Mouse (Mus musculus): ENCODE measurements around the gene Hsd3b7. TPM values are rescaled to one million over a fixed set of nuclear protein-coding genes. Genes with fewer than 3 reads are reported as not detected.

Gene Hsd3b7
- polyA plus RNA-seq, 1 experiment from 2014 or later: 14.9 TPM

Other genes with a start within 250 kb of the Hsd3b7 start
- gene Tmem265, start 239.2 kb upstream of the Hsd3b7 start, polyA plus RNA-seq (2016; fragmentation: Nextera tagmentation; extraction: Ambion mirVana): 4.7 and 5.2 TPM in 2 replicates
- 44.2 and 46.6 TPM in 2 replicates for gene Phkg2, start 227.3 kb upstream of the Hsd3b7 start, polyA plus RNA-seq (2016; fragmentation: Nextera tagmentation; extraction: Ambion mirVana)
- gene Ccdc189, start 212.0 kb upstream of the Hsd3b7 start, polyA plus RNA-seq (2016; fragmentation: Nextera tagmentation; extraction: Ambion mirVana): 9.5 and 10.2 TPM in 2 replicates
- gene Rnf40, start 211.8 kb upstream of the Hsd3b7 start, polyA plus RNA-seq (2016; fragmentation: Nextera tagmentation; extraction: Ambion mirVana): 37.5 and 46.3 TPM in 2 replicates
- 13.0 and 13.8 TPM in 2 replicates for gene Zfp629, start 184.8 kb upstream of the Hsd3b7 start, polyA plus RNA-seq (2016; fragmentation: Nextera tagmentation; extraction: Ambion mirVana)
- gene Bcl7c, start 91.7 kb upstream of the Hsd3b7 start, polyA plus RNA-seq (2016; fragmentation: Nextera tagmentation; extraction: Ambion mirVana): 32.3 and 59.4 TPM in 2 replicates
- gene Ctf1, start 87.9 kb upstream of the Hsd3b7 start, polyA plus RNA-seq (2016; fragmentation: Nextera tagmentation; extraction: Ambion mirVana): 3.4 and 6.5 TPM in 2 replicates
- 0.26 TPM in 1 of 2 replicates, not detected in the other for gene Ctf2, start 68.4 kb upstream of the Hsd3b7 start, polyA plus RNA-seq (2016; fragmentation: Nextera tagmentation; extraction: Ambion mirVana)
- gene Fbxl19, start 56.1 kb upstream of the Hsd3b7 start, polyA plus RNA-seq (2016; fragmentation: Nextera tagmentation; extraction: Ambion mirVana): 3.4 and 4.8 TPM in 2 replicates
- gene Orai3, start 30.8 kb upstream of the Hsd3b7 start, polyA plus RNA-seq (2016; fragmentation: Nextera tagmentation; extraction: Ambion mirVana): 12.9 and 19.8 TPM in 2 replicates
- 13.2 and 23.7 TPM in 2 replicates for gene Setd1a, start 23.9 kb upstream of the Hsd3b7 start, polyA plus RNA-seq (2016; fragmentation: Nextera tagmentation; extraction: Ambion mirVana)
- not detected in 2 replicates for gene Gm49388, start 15.0 kb upstream of the Hsd3b7 start, polyA plus RNA-seq (2016; fragmentation: Nextera tagmentation; extraction: Ambion mirVana)
- gene Stx4a, start 23.7 kb downstream of the Hsd3b7 start, polyA plus RNA-seq (2016; fragmentation: Nextera tagmentation; extraction: Ambion mirVana): 32.4 and 36.3 TPM in 2 replicates
- 1.1 and 3.2 TPM in 2 replicates for gene Stx1b, start 23.9 kb downstream of the Hsd3b7 start, polyA plus RNA-seq (2016; fragmentation: Nextera tagmentation; extraction: Ambion mirVana)
- gene Zfp646, start 75.6 kb downstream of the Hsd3b7 start, polyA plus RNA-seq (2016; fragmentation: Nextera tagmentation; extraction: Ambion mirVana): 10.6 and 11.7 TPM in 2 replicates
- 15.7 and 21.7 TPM in 2 replicates for gene Zfp668, start 76.2 kb downstream of the Hsd3b7 start, polyA plus RNA-seq (2016; fragmentation: Nextera tagmentation; extraction: Ambion mirVana)
- gene Prss53, start 90.4 kb downstream of the Hsd3b7 start, polyA plus RNA-seq (2016; fragmentation: Nextera tagmentation; extraction: Ambion mirVana): 1.2 and 1.9 TPM in 2 replicates
- not detected in 2 replicates for gene Gm21974, start 94.8 kb downstream of the Hsd3b7 start, polyA plus RNA-seq (2016; fragmentation: Nextera tagmentation; extraction: Ambion mirVana)
- 81.7 and 89.4 TPM in 2 replicates for gene Vkorc1, start 95.0 kb downstream of the Hsd3b7 start, polyA plus RNA-seq (2016; fragmentation: Nextera tagmentation; extraction: Ambion mirVana)
- 143 and 176 TPM in 2 replicates for gene Bckdk, start 103.5 kb downstream of the Hsd3b7 start, polyA plus RNA-seq (2016; fragmentation: Nextera tagmentation; extraction: Ambion mirVana)
- gene Kat8, start 111.9 kb downstream of the Hsd3b7 start, polyA plus RNA-seq (2016; fragmentation: Nextera tagmentation; extraction: Ambion mirVana): 31.0 and 39.7 TPM in 2 replicates
- gene Prss8, start 129.5 kb downstream of the Hsd3b7 start, polyA plus RNA-seq (2016; fragmentation: Nextera tagmentation; extraction: Ambion mirVana): 2.3 and 8.9 TPM in 2 replicates
- gene Prss36, start 146.1 kb downstream of the Hsd3b7 start, polyA plus RNA-seq (2016; fragmentation: Nextera tagmentation; extraction: Ambion mirVana): 10.9 and 13.0 TPM in 2 replicates
- 280 and 362 TPM in 2 replicates for gene Fus, start 166.9 kb downstream of the Hsd3b7 start, polyA plus RNA-seq (2016; fragmentation: Nextera tagmentation; extraction: Ambion mirVana)
- 27.8 and 35.5 TPM in 2 replicates for gene Pycard, start 193.3 kb downstream of the Hsd3b7 start, polyA plus RNA-seq (2016; fragmentation: Nextera tagmentation; extraction: Ambion mirVana)
- gene Trim72, start 203.3 kb downstream of the Hsd3b7 start, polyA plus RNA-seq (2016; fragmentation: Nextera tagmentation; extraction: Ambion mirVana): 0.40 and 1.2 TPM in 2 replicates

All from heart, embryonic 10.5 days (tissue).